Mouse (Mus musculus) spleen, postnatal 36 days (tissue): ENCODE data around the gene Negr1.

ENCODE experiments used
- DNase-seq, 2 experiments: peaks; one replicate each; pipeline ENCODE4 v3.0.0; 2022; ENCODE audit warnings: low spot score in 2 of 2, mixed read lengths in 1 of 2

Negr1 gene

DNA sequence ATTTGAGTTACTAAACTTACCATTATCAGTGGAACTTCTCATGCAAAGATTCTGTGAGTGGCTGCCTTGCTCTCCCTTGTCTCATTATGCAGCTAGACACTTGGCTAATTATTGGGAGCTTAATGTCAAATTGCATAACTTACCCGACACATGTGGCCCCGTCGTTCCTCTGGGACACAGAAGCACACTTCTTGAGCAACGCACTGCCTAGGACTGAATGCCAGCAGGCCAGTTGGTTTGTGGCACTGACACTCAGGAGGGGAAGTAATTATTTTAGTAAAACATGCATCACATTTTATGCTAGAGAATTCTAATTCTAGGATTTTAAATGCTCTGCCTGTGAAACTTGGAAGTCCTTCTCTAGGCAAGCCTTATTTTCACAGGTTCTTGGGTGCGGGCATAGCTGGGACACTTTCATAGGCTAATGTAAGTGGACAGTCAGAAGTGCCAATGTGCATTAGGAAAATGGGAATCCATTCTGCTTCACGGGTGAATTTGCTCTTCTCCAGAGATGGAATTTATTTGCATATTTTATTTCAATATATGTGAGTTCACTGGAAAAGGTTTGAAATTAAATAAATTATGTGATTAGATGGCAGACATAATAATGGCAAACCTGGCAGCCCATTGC lies 234.6 kb downstream of the Negr1 start:
- no peak for DNase-seq

DNA sequence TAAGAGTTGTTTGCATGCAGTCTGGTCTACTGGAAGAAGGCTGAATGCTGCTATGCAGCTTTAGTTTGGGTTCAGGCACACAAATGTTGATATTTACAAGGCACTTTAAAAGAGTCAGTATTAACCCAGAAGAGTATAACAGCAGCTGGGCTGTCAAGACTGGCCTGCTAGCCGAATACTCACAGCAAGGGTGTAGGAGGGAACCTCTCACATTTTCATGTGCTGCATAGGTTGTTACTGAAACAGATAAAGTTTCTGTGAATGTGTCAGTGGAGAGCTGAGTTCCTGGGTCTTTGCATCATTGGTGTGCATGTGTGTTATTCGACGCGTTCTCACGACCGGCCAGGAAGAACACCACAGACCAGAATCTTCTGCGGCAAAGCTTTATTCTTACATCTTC lies 237.6 kb downstream of the Negr1 start:
- no peak for DNase-seq

- no peak for DNase-seq
Measured at GRCm38 (mm10) chr3:156809836-156810235, 248.2 kb downstream of the Negr1 start.

- no peak for DNase-seq
Measured at GRCm38 (mm10) chr3:156816938-156817337, 255.3 kb downstream of the Negr1 start.

GRCm38 (mm10) chr3:156817452-156817851 lies 255.9 kb downstream of the Negr1 start:
- no peak for DNase-seq

DNA sequence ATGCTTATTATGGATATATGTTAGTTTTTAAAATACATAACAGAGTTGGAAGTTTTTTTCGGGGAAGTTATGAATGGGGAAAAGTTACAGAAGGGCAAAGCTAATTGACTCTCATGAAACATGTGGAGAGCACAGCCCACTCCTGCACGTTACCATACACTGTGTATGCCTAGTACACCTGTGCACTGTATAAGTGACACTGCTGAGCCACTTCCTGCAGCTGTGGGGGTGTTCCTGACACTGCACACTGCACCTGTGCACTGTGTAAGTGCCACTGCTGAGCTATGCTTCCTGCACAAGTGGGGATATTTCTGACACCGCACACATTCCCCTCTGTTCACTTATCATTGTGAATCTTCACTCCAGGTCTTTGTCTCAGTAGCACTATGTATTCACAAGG lies 261.4 kb downstream of the Negr1 start:
- no peak for DNase-seq

- no peak for DNase-seq
Measured at GRCm38 (mm10) chr3:156833920-156834319, 272.3 kb downstream of the Negr1 start.

- no peak for DNase-seq
Measured at GRCm38 (mm10) chr3:156838550-156838949, 277.0 kb downstream of the Negr1 start.

DNA sequence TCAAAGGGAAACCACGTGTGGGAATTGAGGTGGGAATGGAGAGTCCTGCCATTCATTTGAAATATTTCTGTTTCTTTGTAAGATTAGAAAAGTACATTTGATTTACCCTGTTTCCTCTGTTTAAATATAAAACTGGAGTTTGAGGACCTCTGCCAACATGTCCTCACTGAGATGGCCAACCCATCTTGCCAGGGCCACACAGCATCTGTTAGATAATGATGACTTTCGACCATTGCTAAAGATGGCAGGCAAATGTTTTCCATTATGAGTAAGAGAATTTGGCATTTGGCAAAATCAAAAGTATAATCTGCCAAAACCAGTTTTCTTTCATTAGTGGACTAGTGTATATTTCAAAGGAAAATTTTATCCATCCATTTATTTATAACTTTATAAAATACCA lies 286.8 kb downstream of the Negr1 start:
- DNase-seq, result no peak

DNA sequence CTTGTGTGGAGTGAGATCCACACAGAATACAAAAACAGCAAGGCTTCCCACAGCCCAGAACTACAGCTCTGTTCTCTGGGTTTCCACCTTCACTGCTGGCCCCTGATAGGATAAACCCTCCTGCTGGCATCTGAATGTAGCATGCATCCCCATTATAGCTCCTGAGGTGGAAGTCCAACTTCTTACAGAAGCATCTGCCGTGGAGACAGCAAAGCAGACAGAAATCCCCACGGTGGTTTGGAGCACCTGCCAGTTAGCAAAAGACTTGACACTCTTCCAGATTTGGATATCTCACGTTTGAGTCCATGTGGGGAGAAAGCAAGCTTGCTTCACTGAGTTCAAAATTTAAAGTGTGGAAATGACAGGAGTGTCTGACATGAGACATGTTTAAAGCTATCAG lies 290.3 kb downstream of the Negr1 start:
- DNase-seq, result no peak

DNA sequence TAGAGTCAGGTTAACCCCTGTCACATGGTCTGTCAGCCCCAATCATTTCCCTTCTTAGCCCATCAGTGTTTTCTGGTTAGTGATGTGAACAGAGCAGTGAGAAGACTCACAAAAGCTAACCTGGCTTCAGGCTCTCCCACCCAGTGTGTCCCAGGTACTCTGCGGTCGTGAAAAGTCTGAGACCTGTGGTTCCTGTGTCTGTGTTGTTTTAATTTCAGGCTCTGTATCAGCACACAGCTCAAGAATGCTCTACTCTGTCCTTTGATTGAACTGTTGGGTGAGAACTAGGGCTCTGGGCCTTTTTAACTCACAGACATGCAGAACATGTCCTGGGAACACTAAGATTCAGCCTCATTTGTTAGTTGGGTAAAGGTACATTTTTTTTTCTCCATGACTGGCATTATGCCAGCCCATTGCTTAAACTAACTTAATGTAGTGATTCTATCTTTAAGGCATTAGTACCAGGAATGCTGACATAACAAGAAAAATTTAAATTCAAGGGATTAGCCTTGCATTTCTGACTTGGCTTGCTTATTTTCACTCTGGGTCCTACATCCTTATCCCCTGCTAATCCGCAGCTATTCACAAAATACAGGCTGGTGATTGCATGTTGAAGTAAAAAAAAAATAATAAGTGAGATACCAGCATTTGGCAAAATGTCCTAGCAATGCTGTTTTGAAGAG lies 308.8 kb downstream of the Negr1 start:
- DNase-seq, result no peak

GRCm38 (mm10) chr3:156870922-156871257 lies 309.3 kb downstream of the Negr1 start:
- DNase-seq, result no peak

GRCm38 (mm10) chr3:156871641-156872196 lies 310.1 kb downstream of the Negr1 start:
- no peak for DNase-seq

DNA sequence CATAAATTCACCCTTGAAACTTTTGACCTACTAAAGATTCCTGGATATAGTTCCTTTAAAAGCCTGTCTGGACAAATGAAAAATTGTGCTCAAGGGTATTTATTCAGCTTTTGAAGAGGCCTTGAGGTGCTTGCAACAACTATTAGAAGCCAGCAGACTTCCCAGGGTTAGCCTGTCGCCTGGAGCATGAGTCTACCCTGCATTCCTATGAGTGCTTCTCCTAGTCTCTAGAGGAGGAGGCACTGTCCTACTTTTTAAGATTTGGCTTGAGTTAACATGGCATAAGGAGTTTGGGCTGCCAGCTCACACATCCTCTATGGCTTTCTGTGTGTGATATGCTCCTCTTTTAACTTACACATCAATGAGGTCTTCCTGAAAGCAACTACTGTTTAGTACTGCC lies 315.0 kb downstream of the Negr1 start:
- DNase-seq, result no peak

DNA sequence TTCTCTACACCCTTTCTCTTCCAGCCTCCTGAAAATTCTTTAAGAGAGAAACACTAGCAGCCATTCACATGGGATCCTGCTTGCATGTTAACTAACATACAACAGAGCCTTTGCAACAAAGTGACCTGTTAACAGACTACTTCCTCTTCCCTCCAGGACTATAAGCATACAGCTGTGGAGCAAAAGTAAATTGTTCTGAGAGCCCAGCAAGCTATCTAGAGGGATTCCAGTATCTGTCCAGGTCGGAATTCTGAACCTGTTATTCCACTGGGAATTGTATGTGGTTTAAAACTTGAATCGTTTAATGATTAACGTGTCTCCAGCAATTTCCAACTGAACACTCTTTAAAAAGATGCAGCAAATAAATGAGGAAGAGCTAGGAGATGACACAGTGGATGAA lies 320.5 kb downstream of the Negr1 start:
- DNase-seq, result no peak

GRCm38 (mm10) chr3:156883873-156884272 lies 322.3 kb downstream of the Negr1 start:
- DNase-seq, result no peak

GRCm38 (mm10) chr3:156885689-156886088 lies 324.1 kb downstream of the Negr1 start:
- no peak for DNase-seq

GRCm38 (mm10) chr3:156886915-156887314 lies 325.3 kb downstream of the Negr1 start:
- no peak for DNase-seq

- DNase-seq, result no peak
Measured at GRCm38 (mm10) chr3:156890986-156891385, 329.4 kb downstream of the Negr1 start.

- no peak for DNase-seq
Measured at GRCm38 (mm10) chr3:156895322-156895721, 333.7 kb downstream of the Negr1 start.

DNA sequence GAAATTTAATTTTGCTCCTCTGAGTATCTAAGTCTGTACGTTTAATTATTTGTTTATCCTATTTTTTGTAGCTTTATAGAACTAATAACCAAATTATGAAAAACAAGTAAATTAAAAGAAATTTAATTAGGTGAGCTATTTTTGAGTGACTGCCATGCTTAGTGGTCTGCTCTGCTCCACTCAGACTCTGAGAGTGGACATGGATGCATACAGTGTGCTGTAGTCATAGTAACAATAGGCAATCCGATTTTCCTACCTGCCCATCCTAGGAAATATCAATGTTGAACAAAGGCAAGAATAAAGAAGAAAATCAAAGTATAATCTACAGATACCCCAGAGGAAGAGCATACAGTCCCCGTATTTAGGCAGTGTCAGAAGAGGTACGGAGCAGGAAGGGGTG lies 334.5 kb downstream of the Negr1 start:
- DNase-seq, result no peak

GRCm38 (mm10) chr3:156896552-156896951 lies 335.0 kb downstream of the Negr1 start:
- no peak for DNase-seq

GRCm38 (mm10) chr3:156901140-156901539 lies 339.5 kb downstream of the Negr1 start:
- no peak for DNase-seq
